Mouse (Mus musculus) large intestine, adult 2 months (tissue): Measurements from ENCODE around the gene Foxp4. TPM values are rescaled to one million over a fixed set of nuclear protein-coding genes. Genes with fewer than 3 reads are reported as not detected.

ENCODE experiments used
- DNase-seq: peaks from one replicate; pipeline ENCODE4 v3.0.0-alpha.2; 2012; ENCODE audit warnings: low read depth, low spot score
- WGBS: fragments of 180-500 bp; shearing (Covaris S2); methylation state at CpG from one replicate; pipeline ENCODE4 v1.1.7; 2018; 5-methylcytosine and 5-hydroxymethylcytosine counted together
- polyA plus RNA-seq: library from polyadenylated mRNA; depleted of rRNA; stranded (reverse); fragments of >200 nt; gene quantifications from 2 replicates; pipeline ENCODE4 v1.2.3, GENCODE M21; 2012; rRNA removed

Foxp4 gene
- polyA plus RNA-seq = 46.2 and 62.4 TPM in 2 replicates

DNA sequence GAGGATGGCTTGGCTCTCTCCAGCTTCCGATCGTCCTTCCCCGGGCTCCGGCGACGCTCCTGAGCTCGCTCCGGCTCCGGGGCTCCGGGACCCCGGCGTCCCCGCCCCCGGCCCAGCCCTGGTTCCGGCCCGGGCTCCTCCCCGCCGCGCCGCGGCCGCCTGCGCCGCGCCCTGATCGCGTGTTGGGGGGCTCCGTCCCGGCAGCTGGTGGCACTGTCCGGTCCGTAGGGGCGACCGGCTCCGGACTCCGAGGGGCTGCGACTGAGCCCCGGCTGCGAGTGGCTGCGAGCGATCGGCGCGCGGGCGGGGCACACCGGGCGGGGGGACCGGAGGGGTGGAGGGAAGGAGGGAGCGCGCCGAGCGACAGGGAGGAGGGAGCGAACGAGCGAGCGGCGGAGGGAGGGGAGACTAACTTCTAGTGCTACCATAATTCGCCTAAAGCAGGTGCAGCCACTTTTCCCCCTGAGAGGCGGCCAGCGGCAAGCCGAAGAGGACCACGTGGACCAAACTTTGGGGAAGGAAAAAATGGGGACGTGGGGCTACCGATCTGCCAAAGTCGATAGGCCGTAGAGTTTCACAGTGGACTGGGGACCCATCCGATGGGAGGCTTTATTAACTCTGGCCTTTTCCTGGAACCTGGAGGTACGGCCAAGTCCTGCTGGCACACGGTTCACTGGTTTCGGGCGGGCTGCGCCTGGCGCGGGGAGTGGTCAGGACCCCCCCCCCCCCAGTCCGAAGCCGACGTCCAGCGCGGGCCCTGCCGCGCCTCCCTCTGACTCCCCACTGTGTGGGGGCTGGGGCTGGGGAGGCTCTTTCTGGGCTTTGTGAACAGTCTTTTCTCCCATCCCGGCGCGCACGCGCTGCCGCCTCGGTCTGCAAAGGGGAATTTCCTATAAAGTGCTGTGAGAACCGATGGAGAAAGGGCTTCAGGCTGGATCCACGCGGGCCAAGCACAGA lies at the start of gene Foxp4:
TSS of gene Foxp4 (minus strand) at position 263 of the 957 bp plus-strand sequence.
- WGBS = under 1% methylated on average over 89 of the region's 91 CpGs
- DNase-seq = peak; percentile 63

- no peak for DNase-seq
- 7% methylated on average over 61 of the region's 61 CpGs for WGBS
Measured at GRCm38 (mm10) chr17:47973563-47974472, 49.4 kb upstream of the Foxp4 start.

- DNase-seq = no peak
- WGBS = 20% methylated on average over 10 of the region's 12 CpGs
Measured at GRCm38 (mm10) chr17:47965885-47966505, 41.5 kb upstream of the Foxp4 start.

DNA sequence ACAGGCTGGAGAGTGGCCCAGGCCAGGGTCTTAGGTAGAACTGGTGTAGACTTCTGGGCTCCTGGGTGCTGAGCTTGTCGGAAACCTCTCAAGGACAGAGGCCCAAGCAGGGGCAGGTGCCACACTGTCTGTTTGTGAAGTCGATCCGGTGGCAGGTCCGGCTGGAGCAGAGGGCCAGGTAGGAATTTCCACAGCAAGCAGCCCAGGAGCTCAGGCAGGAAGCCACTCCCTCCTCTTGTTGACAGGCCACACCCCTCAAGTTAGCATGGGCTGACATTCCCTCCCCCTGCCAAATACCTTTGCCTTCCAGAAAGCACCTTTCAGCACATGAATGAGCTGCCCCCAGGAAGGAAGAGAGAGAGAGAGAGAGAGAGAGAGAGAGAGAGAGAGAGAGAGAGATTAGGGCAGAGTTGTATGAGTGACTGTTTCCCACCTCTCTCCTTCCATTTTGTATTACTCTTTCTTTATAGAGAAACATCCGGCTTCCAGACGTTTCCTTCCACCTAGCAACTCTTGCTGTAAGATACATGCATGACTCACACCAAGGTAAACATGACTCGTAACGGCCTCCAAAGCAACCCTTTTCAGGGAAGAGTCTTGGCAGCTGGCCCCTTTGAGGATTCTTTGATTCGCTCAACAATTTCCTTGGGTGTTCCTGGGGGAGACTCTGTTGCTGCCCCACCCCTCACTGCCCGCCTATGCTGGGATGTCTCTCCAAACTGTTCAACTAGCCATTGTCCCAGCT lies 33.8 kb upstream of the Foxp4 start:
- peak; percentile 72 for DNase-seq
- WGBS = 17% methylated on average over 10 of the region's 10 CpGs

DNA sequence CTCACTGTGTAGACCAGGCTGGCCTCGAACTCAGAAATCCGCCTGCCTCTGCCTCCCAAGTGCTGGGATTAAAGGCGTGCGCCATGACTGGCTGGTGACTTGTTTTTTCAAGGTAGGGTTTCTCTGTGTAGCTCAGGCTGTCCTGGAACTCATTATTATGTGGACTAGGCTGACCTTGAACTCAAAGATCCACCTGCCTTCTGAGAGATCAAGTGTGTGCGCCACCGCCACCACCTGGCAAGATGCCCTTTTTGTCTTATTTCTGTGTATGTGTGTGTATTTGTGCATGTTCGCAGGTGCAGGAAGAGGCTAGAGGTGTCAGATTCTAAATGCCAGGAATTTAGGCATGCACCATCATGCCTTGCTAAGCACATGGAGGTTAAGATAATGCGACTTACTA lies 32.0 kb upstream of the Foxp4 start:
- DNase-seq = no peak
- WGBS = 91% methylated on average over 8 of the region's 8 CpGs

GRCm38 (mm10) chr17:47955054-47955741 lies 30.8 kb upstream of the Foxp4 start:
- no peak for DNase-seq
- 22% methylated on average over 12 of the region's 12 CpGs for WGBS

GRCm38 (mm10) chr17:47953231-47953630 lies 28.8 kb upstream of the Foxp4 start:
- 49% methylated on average over 5 of the region's 5 CpGs for WGBS
- DNase-seq = no peak

- no peak for DNase-seq
- 20% methylated on average over 12 of the region's 12 CpGs for whole genome bisulfite sequencing
Measured at GRCm38 (mm10) chr17:47952368-47953081, 28.1 kb upstream of the Foxp4 start.

DNA sequence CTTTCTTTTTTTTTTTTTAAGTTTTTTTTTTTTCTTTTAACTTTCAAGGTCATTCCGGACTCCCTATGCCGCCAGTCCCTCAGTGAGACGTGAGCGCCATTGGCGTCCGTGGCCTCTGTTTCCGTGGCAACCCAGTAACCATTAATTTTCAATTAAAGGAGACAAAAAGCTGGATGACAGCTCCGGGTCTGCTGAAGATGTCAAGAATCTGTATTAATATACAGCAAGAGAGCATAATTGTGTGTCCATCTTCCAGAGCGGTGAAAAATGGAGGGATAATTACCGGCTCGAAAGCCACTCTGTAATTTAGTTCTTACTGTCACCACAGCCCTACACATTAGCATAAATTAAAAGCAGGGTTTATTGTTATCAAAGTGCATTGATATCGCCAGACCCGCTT lies 27.0 kb upstream of the Foxp4 start:
- WGBS = 90% methylated on average over 13 of the region's 13 CpGs

DNA sequence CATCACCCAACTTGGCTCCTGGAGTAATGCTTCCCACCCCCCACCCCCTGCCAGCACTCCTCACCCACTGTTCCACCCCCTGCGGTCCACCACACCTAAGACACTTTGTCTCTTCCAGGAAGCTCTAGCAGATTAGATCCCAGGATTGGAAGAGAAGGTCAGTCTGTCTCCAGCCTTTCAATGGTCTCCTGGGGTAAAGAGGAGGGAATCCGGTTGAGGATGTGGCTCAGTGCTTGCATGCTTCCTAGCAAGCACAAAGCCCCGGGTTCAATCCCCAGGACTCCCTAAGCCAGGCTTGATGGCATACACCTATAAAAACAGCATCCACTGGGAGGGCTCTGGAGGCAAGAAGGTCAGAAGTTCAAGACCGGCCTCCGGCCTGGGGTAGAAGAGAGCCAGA lies 26.4 kb upstream of the Foxp4 start:
- 88% methylated on average over 5 of the region's 5 CpGs for WGBS

More for the DNA sequence above, 27.0 kb upstream of the Foxp4 start:
- DNase-seq = no peak

DNA sequence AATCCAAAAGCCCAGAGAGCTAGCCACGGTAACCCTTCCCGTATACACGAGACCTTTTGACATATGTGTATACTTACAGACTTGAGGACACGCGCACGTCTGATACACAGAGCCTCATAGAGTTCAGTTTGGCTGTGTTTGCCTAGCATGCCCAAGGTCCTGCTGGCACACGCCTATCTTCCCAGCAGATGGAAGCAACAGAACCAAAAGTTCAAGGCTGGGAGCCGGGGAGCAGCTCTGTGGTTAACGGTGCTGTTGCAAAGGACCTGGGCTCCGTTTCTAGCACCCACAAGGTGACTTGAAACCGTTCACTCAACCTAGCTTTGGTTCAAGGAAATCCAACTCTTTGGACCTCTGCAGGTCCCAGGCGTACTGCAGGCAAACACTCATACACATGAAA lies 25.0 kb upstream of the Foxp4 start:
- 89% methylated on average over 12 of the region's 12 CpGs for WGBS
- no peak for DNase-seq

More for the DNA sequence above, 26.4 kb upstream of the Foxp4 start:
- no peak for DNase-seq

GRCm38 (mm10) chr17:47948753-47949152 lies 24.3 kb upstream of the Foxp4 start:
- no peak for DNase-seq
- WGBS = 87% methylated on average over 5 of the region's 5 CpGs

GRCm38 (mm10) chr17:47946921-47947420 lies 22.5 kb upstream of the Foxp4 start:
- 34% methylated on average over 14 of the region's 14 CpGs for WGBS
- no peak for DNase-seq

DNA sequence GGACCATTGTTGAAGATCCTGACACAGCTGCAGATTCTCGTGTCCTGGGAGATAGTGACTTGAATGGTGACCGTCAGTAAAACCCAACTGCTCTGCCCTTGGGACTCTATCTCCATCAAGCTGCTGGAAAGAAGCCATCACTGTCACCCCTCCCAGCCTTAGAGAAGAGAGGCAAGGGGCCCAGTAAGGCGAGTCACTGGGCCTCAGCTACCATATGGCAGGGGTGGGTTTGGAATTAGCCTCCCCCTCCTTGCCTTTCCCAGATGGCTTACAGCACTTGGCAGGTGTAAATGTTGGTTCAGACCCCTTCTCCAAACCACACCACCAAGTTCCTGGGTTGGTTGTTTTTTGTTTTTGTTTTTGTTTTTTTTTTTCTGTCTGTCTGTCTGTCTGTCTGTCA lies 21.7 kb upstream of the Foxp4 start:
- 81% methylated on average over 3 of the region's 3 CpGs for WGBS
- DNase-seq = no peak

GRCm38 (mm10) chr17:47943103-47943870 lies 18.8 kb upstream of the Foxp4 start:
- 61% methylated on average over 9 of the region's 9 CpGs for WGBS
- DNase-seq = no peak

GRCm38 (mm10) chr17:47942008-47942407 lies 17.6 kb upstream of the Foxp4 start:
- DNase-seq = no peak
- WGBS = 66% methylated on average over 4 of the region's 4 CpGs

- DNase-seq = no peak
- 84% methylated on average over 6 of the region's 6 CpGs for WGBS
Measured at GRCm38 (mm10) chr17:47938839-47939238, 14.4 kb upstream of the Foxp4 start.
